Mouse (Mus musculus) G1E (cell line): ENCODE data around the gene Bmpr1a.

Experiments used
- CTCF ChIP-seq: IDR thresholded peaks from 2 replicates; pipeline ENCODE4 v1.5.1; 2012; ENCODE audit warnings: low read depth, low read length, inconsistent platforms, mixed read lengths
- GATA1 ChIP-seq: IDR thresholded peaks from 2 replicates; pipeline ENCODE4 v1.6.1; 2012; ENCODE audit warnings: borderline replicate concordance, low read length, inconsistent platforms, mixed read lengths
- GATA2 ChIP-seq: IDR thresholded peaks from 2 replicates; pipeline ENCODE4 v1.6.1; 2012; ENCODE audit warnings: low read depth, low read length, inconsistent platforms, borderline replicate concordance
- POLR2AphosphoS5 ChIP-seq: IDR thresholded peaks from 2 replicates; pipeline ENCODE4 v1.6.1; 2012; ENCODE audit warnings: low read depth, low read length, inconsistent platforms; ENCODE audit not compliant: insufficient replicate concordance
- TAL1 ChIP-seq: conservative IDR thresholded peaks from 2 replicates; pipeline ENCODE4 v1.6.1; 2012; ENCODE audit warnings: low read depth, low read length, inconsistent platforms, mixed read lengths

GRCm38 (mm10) chr14:34492688-34493087 lies 10.5 kb downstream of the Bmpr1a start:
- TF ChIP-seq CTCF (no peak), GATA2 (no peak), POLR2AphosphoS5 (no peak), TAL1 (no peak), GATA1 (no peak)
